8 mouse cellular contexts compared by ENCODE assay signal in the genomic region with DNA sequence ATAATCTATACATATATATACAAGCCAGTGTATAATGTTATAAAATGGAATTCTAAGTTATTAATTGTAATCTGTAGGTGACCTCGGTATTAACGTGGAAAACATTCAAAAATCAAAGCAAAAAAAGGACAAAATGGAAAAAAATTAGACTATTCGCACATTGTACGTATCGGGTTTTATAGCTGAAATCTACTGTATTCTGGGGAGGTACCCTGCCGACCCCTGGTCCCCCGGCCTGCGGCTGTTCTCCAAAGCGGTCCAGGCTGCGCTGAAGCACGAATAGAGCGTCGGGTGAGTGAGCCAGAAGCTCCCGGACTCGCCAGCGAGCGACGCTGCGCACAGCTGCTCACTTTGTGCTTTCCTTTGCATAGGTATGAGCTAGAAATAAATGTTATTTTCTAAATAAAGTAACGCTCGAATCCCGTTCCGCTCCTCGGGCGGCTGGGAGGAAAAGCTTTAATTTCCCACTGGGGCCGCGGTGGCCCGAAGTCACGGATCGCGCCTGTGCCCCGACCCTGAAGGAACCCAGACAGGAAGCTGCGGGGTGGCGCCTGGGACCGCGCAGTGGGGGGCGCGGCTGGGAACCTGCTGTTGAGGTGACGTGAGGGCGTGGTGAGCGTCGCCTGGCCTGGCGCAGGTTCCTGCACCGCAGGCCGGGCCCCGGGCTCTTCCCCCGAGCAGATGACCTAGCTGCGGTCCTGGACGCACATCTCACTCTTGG. TPM values are rescaled to one million over a fixed set of nuclear protein-coding genes. Genes with fewer than 3 reads are reported as not detected.
DNase-seq lines count a peak whose midpoint lies in the region; ATAC-seq and TF ChIP-seq lines count a peak whose summit lies in the region.

No protein-coding gene starts in this region.

- H3K9me3 ChIP-seq in hindbrain, embryonic 10.5 days, result no peaks in the 10 kb centered on the region
- H3K9me3 ChIP-seq in hindbrain, embryonic 14.5 days (ENCODE audit: control insufficient read depth, low read length), result no peaks in the 10 kb centered on the region
- no peaks in the 10 kb centered on the region for H3K9me3 ChIP-seq in ES-E14 (ENCODE audit: control insufficient read depth, insufficient read depth, low read depth, low read length)
- H3K9me3 ChIP-seq in liver, postnatal 0 days (ENCODE audit: low read length), result no peaks in the 10 kb centered on the region

- H3K9ac ChIP-seq in hindbrain, embryonic 14.5 days, result no peak overlapping the region
- H3K9ac ChIP-seq in ES-E14 (ENCODE audit: insufficient read depth, low read depth, low read length, poor library complexity, severe bottlenecking), result no peak overlapping the region
- H3K9ac ChIP-seq in liver, postnatal 0 days (replicated peaks), result no peak overlapping the region

- no peak overlapping the region for H3K4me2 ChIP-seq in hindbrain, embryonic 14.5 days (replicated peaks)
- peak overlapping the region; percentile 49 for H3K4me2 ChIP-seq in liver, postnatal 0 days (ENCODE audit: low read depth, low read length)

- DNase-seq in hindbrain, embryonic 10.5 days (ENCODE audit: low spot score), result peak; percentile 51
- DNase-seq in hindbrain, embryonic 14.5 days (ENCODE audit: low spot score), result no peak
- no peak for DNase-seq in ES-E14 (ENCODE audit: low read depth, low spot score)
- DNase-seq in forelimb bud, embryonic 11.5 days (ENCODE audit: low read depth, low spot score), result peak; percentile 25
- no peak for DNase-seq in liver, postnatal 0 days
- DNase-seq in right cerebral cortex, postnatal 14 days, result no peak
- no peak for DNase-seq in right cerebral cortex, postnatal 36 days (ENCODE audit: low spot score in 2 of 2)
- no peak for DNase-seq in gastrocnemius, postnatal 14 days

- WGBS in hindbrain, embryonic 10.5 days, result under 1% methylated on average over 49 of the region's 49 CpGs
- under 1% methylated on average over 49 of the region's 49 CpGs for WGBS in hindbrain, embryonic 14.5 days
- 3% methylated on average over 49 of the region's 49 CpGs for WGBS in liver, postnatal 0 days (ENCODE audit: insufficient replicate concordance)

- peak overlapping the region; percentile 24; the same call in 1 of the 2 replicates for H3K4me3 ChIP-seq in hindbrain, embryonic 10.5 days
- no peak overlapping the region for H3K4me3 ChIP-seq in hindbrain, embryonic 14.5 days (replicated peaks; ENCODE audit: low read length)
- H3K4me3 ChIP-seq in ES-E14 (ENCODE audit: insufficient read depth in 1 of 2, low read depth in 1 of 2, low read length in 2 of 2, poor library complexity in 1 of 2, severe bottlenecking in 1 of 2), result peak overlapping the region; percentile 4 to 39; a peak in 2 of 4 replicates
- H3K4me3 ChIP-seq in liver, postnatal 0 days (ENCODE audit: low read depth, low read length), result peak overlapping the region; percentile 29; the same call in 1 of the 2 replicates

- TF ChIP-seq EP300 in liver, postnatal 0 days (IDR thresholded peaks at IDR 0.05; ENCODE audit: low read depth), result no peak

- no peak overlapping the region for H3K27ac ChIP-seq in hindbrain, embryonic 10.5 days
- H3K27ac ChIP-seq in hindbrain, embryonic 14.5 days, result no peak overlapping the region
- H3K27ac ChIP-seq in ES-E14 (ENCODE audit: insufficient read depth, low read depth, low read length, poor library complexity, severe bottlenecking), result no peak overlapping the region
- no peak overlapping the region for H3K27ac ChIP-seq in liver, postnatal 0 days (ENCODE audit: low read depth)

- H3K4me1 ChIP-seq in hindbrain, embryonic 10.5 days (replicated peaks), result peaks cover 33% of the 10 kb centered on the region
- peaks cover 8% of the 10 kb centered on the region; the same call in 1 of the 2 replicates for H3K4me1 ChIP-seq in hindbrain, embryonic 14.5 days (replicated peaks; ENCODE audit: control insufficient read depth, insufficient read depth, low read length)
- peaks cover under 1 to 11% of the 10 kb centered on the region in 2 experiments; a peak in 2 of 4 replicates for H3K4me1 ChIP-seq in ES-E14 (ENCODE audit: control insufficient read depth in 2 of 2, insufficient read depth in 2 of 2, low read length in 2 of 2, poor library complexity in 1 of 2)
- H3K4me1 ChIP-seq in liver, postnatal 0 days (ENCODE audit: insufficient read depth), result peaks cover 11% of the 10 kb centered on the region

- intact Hi-C loops in gastrocnemius, postnatal 14 days (cut with DNase I; ENCODE audit: low total_unique reads), result no loop called here

- no peak for TF ChIP-seq CTCF in liver, postnatal 0 days (IDR thresholded peaks at IDR 0.05; ENCODE audit: low read depth)

- no peaks in the 10 kb centered on the region for H3K36me3 ChIP-seq in hindbrain, embryonic 10.5 days
- no peaks in the 10 kb centered on the region for H3K36me3 ChIP-seq in hindbrain, embryonic 14.5 days (replicated peaks; ENCODE audit: control insufficient read depth, insufficient read depth)
- H3K36me3 ChIP-seq in ES-E14 (ENCODE audit: control insufficient read depth, insufficient read depth, low read length, poor library complexity, severe bottlenecking), result no peaks in the 10 kb centered on the region
- H3K36me3 ChIP-seq in liver, postnatal 0 days (replicated peaks; ENCODE audit: insufficient read depth, low read length), result no peaks in the 10 kb centered on the region

- peaks cover 100% of the 10 kb centered on the region for H3K27me3 ChIP-seq in hindbrain, embryonic 10.5 days (ENCODE audit: insufficient read depth, poor library complexity, severe bottlenecking)
- peaks cover 95% of the 10 kb centered on the region for H3K27me3 ChIP-seq in hindbrain, embryonic 14.5 days (ENCODE audit: control insufficient read depth, insufficient read depth, low read length)
- peaks cover 99% of the 10 kb centered on the region for H3K27me3 ChIP-seq in liver, postnatal 0 days (ENCODE audit: insufficient read depth, low read length)

- no peak for ATAC-seq in hindbrain, embryonic 14.5 days (ENCODE audit: low FRiP score)
- ATAC-seq in liver, postnatal 0 days, result no peak

- in situ Hi-C loops in ES-E14 (cut with MboI; ENCODE audit: low sequenced_read_pairs in 2 of 2, unreplicated experiment in 2 of 2), result loop anchor here in 1 of 2 experiments (5.0 kb wide), 1 partner anchor 326 kb away; no protein-coding TSS in a partner anchor

TF ChIP-seq in ES-E14, 5 proteins besides CTCF, POLR2A, EP300 and RAD21:
- no peak for TF ChIP-seq ZC3H11A (IDR thresholded peaks at IDR 0.05; ENCODE audit: borderline replicate concordance, low read depth, low read length)
- no peak for TF ChIP-seq CHD2 (IDR thresholded peaks at IDR 0.05; ENCODE audit: low read depth, low read length)
- TF ChIP-seq ZNF384 (IDR thresholded peaks at IDR 0.05; ENCODE audit: low read depth, low read length), result no peak
- TF ChIP-seq HCFC1 (IDR thresholded peaks at IDR 0.05; ENCODE audit: borderline replicate concordance, insufficient read depth, low read length), result no peak
- no peak for TF ChIP-seq MAFK (IDR thresholded peaks at IDR 0.05; ENCODE audit: insufficient read depth, low read depth, low read length)

RNA-seq across cellular contexts. Expression of a gene that starts 5.6 kb away (rescaled TPM):
- polyA plus RNA-seq in hindbrain, embryonic 10.5 days (2016; fragmentation: Nextera tagmentation; extraction: Ambion mirVana), result 0.30 and 0.41 TPM in 2 replicates
- polyA plus RNA-seq in hindbrain, embryonic 14.5 days (2014; fragmentation: Nextera tagmentation; extraction: Ambion mirVana), result 0.08 TPM in 1 of 2 replicates, not detected in the other
- 1.2 and 1.9 TPM in 2 replicates for total RNA-seq in ES-E14 (2012; rRNA removed)
- not detected in 2 replicates for polyA plus RNA-seq in liver, postnatal 0 days (2015; fragmentation: Nextera tagmentation; extraction: Ambion mirVana)
- total RNA-seq in gastrocnemius, postnatal 14 days (2021), result under 1 TPM; 0.18 to 0.23 TPM

Comparison
In these comparisons a context has a peak if more than half of its experiments do, and no peak if none do; other contexts are left out.
1. DNase-seq: peak in hindbrain, embryonic 10.5 days (single experiment) and forelimb bud, embryonic 11.5 days (single experiment); none in hindbrain, embryonic 14.5 days (single experiment), ES-E14 (single experiment), liver, postnatal 0 days (single experiment), right cerebral cortex, postnatal 14 days (single experiment), right cerebral cortex, postnatal 36 days (0 of 2) and gastrocnemius, postnatal 14 days (single experiment).